8 mouse cellular contexts compared by ENCODE assay signal in genomic region chr7:24883896-24884692, GRCm38 (mm10). TPM values are rescaled to one million over a fixed set of nuclear protein-coding genes. Genes with fewer than 3 reads are reported as not detected.
DNase-seq lines count a peak whose midpoint lies in the region; ATAC-seq lines count a peak whose summit lies in the region.

Gene Rps19, plus strand, starts transcription at chr7:24884371.

- peaks cover 22% of the 10 kb centered on the region for H3K36me3 ChIP-seq in hindbrain, embryonic 16.5 days (ENCODE audit: control insufficient read depth, insufficient read depth, low read length)
- H3K36me3 ChIP-seq in macrophage (ENCODE audit: inconsistent target), result peaks cover 29% of the 10 kb centered on the region

- H3K79me2 ChIP-seq in macrophage (ENCODE audit: inconsistent target), result peaks cover 35% of the 10 kb centered on the region

- H3K27me3 ChIP-seq in hindbrain, embryonic 16.5 days (replicated peaks; ENCODE audit: control insufficient read depth, insufficient read depth, low read length), result no peaks in the 10 kb centered on the region

- under 1% methylated on average over 56 of the region's 57 CpGs for WGBS in hindbrain, embryonic 16.5 days
- under 1% methylated on average over 56 of the region's 57 CpGs for WGBS in macrophage (ENCODE audit: missing documents)

- peak within 1 kb of the TSS; percentile 100 for H3K9ac ChIP-seq in hindbrain, embryonic 16.5 days (ENCODE audit: low read depth, low read length)

- peaks cover 21% of the 10 kb centered on the region for H3K4me1 ChIP-seq in hindbrain, embryonic 16.5 days (ENCODE audit: control insufficient read depth, insufficient read depth, low read depth, low read length)

- DNase-seq in WW6 (ENCODE audit: low read depth, low spot score), result peak; percentile 94
- peak; percentile 97 to 98 for DNase-seq in cerebellum, postnatal 4 days (ENCODE audit: low spot score in 2 of 2)
- DNase-seq in gastrocnemius, adult 18-20 months (ENCODE audit: low spot score), result peak; percentile 99
- DNase-seq in left cerebral cortex, adult 18-20 months (ENCODE audit: low spot score in 2 of 2), result peak; percentile 96 to 98
- peak; percentile 98 for DNase-seq in right cerebral cortex, adult 18-20 months
- DNase-seq in urinary bladder, postnatal 10 days (ENCODE audit: low spot score), result peak; percentile 94

- no peaks in the 10 kb centered on the region for H3K9me3 ChIP-seq in hindbrain, embryonic 16.5 days (ENCODE audit: control insufficient read depth, low read length)

- H3K4me2 ChIP-seq in hindbrain, embryonic 16.5 days (ENCODE audit: low read length), result peak within 1 kb of the TSS; percentile 83

- H3K4me3 ChIP-seq in hindbrain, embryonic 16.5 days (ENCODE audit: low read length), result peak within 1 kb of the TSS; percentile 97
- H3K4me3 ChIP-seq in macrophage (ENCODE audit: inconsistent target), result peak within 1 kb of the TSS; percentile 84

- peak; percentile 95 for ATAC-seq in hindbrain, embryonic 16.5 days

- peak within 1 kb of the TSS; percentile 88 for H3K27ac ChIP-seq in hindbrain, embryonic 16.5 days (ENCODE audit: low read depth, low read length)
- H3K27ac ChIP-seq in macrophage, result peak within 1 kb of the TSS; percentile 92

RNA-seq across cellular contexts. Expression of gene Rps19, which starts in this region (rescaled TPM):
- 100 to 1,000 TPM; 312 to 357 TPM for total RNA-seq in gastrocnemius, adult 18-20 months (2021)
- 1,005 and 1,089 TPM in 2 replicates for polyA plus RNA-seq in hindbrain, embryonic 16.5 days (2015; fragmentation: Nextera tagmentation; extraction: Ambion mirVana)
- 100 to 1,000 TPM; 511 to 584 TPM for total RNA-seq in left cerebral cortex, adult 18-20 months (2021)
- total RNA-seq in macrophage (2018; cell fraction: chromatin; rRNA removed), result 100 to 1,000 TPM in 25 of 26 experiments, 10 to 100 TPM in 1; 91.4 to 296 (median 150) TPM
- total RNA-seq in macrophage (2018; cell fraction: cytosol; rRNA removed), result 1,000 to 10,000 TPM in 12 of 26 experiments, 100 to 1,000 TPM in 14; 496 to 1,324 (median 876) TPM
- 100 to 1,000 TPM; 113 to 335 (median 188) TPM for total RNA-seq in macrophage (2018; cell fraction: nucleus; rRNA removed)
- polyA plus RNA-seq in macrophage (2018), result 136 to 976 TPM (median 876 TPM) in 3 replicates

Comparison
In these comparisons a context has a peak if more than half of its experiments do, and no peak if none do; other contexts are left out.
1. Peak in every context shown above with its lines: DNase-seq, ATAC-seq, H3K4me3 ChIP-seq and H3K27ac ChIP-seq.